In genomic region chr3:146177748-146178582, GRCm38 (mm10) we compare ENCODE assay signal across 9 mouse cellular contexts. TPM values are rescaled to one million over a fixed set of nuclear protein-coding genes. Genes with fewer than 3 reads are reported as not detected.
DNase-seq lines count a peak whose midpoint lies in the region; ATAC-seq lines count a peak whose summit lies in the region.
"Had no signal": no experiment of that assay in that cellular context is flagged by ENCODE, and none has a peak within 500 bp of the region (broad histone marks: within the 10 kb centered on the region; RNA-seq: fewer than 3 reads in every experiment).

No protein-coding gene starts in this region.

- no peak overlapping the region for H3K9ac ChIP-seq in heart, embryonic 14.5 days (ENCODE audit: low read length)
- no peak overlapping the region for H3K9ac ChIP-seq in liver, embryonic 11.5 days (ENCODE audit: low read depth, low read length)

- peak overlapping the region; percentile 17 to 31 for H3K4me3 ChIP-seq in heart, embryonic 14.5 days (ENCODE audit: control insufficient read depth in 1 of 2, insufficient read depth in 1 of 2, low read depth in 1 of 2, low read length in 2 of 2)
- H3K4me3 ChIP-seq in liver, embryonic 11.5 days (ENCODE audit: low read depth, low read length) = peak overlapping the region; percentile 21; the same call in 1 of the 2 replicates
- H3K4me3 ChIP-seq: erythroblast, embryonic 14.5 days had no signal

- H3K4me2 ChIP-seq in heart, embryonic 14.5 days (ENCODE audit: low read length) = peak overlapping the region; percentile 53
- peak overlapping the region; percentile 53 for H3K4me2 ChIP-seq in liver, embryonic 11.5 days

- peak; percentile 90 for DNase-seq in CD4-positive, CD25-positive, alpha-beta regulatory T cell, adult 2 months (ENCODE audit: low read depth, low spot score)
- DNase-seq in brain, embryonic 18.5 days (ENCODE audit: low read depth, low spot score) = peak; percentile 66
- DNase-seq in fibroblast of lung, adult 2 months (ENCODE audit: low read depth) = peak; percentile 58
- DNase-seq in kidney, postnatal 10 days = peak; percentile 93
- DNase-seq in liver, embryonic 11.5 days (ENCODE audit: low spot score) = peak; percentile 65
- peak; percentile 91 for DNase-seq in naive thymus-derived CD4-positive, alpha-beta T cell, adult 2 months (ENCODE audit: low read depth)
- DNase-seq in splenic B cell, adult 2 months (ENCODE audit: low read depth, low spot score) = peak; percentile 87

- H3K9me3 ChIP-seq in heart, embryonic 14.5 days (ENCODE audit: control insufficient read depth, low read length) = no peaks in the 10 kb centered on the region
- no peaks in the 10 kb centered on the region for H3K9me3 ChIP-seq in liver, embryonic 11.5 days (ENCODE audit: control insufficient read depth, low read length)

- 0 out of 2 replicates have a peak, but pooled peaks have one; percentile 41 for ATAC-seq in heart, embryonic 14.5 days (ENCODE audit: insufficient number of reproducible peaks, insufficient read depth, low FRiP score, low read depth)
- peak; percentile 68 for ATAC-seq in liver, embryonic 11.5 days (replicated peaks; ENCODE audit: low FRiP score)

- H3K36me3 ChIP-seq in heart, embryonic 14.5 days (ENCODE audit: control insufficient read depth, insufficient read depth, low read length) = no peaks in the 10 kb centered on the region
- no peaks in the 10 kb centered on the region for H3K36me3 ChIP-seq in liver, embryonic 11.5 days (ENCODE audit: control insufficient read depth, insufficient read depth, low read length)
- H3K36me3 ChIP-seq in splenic B cell, adult 2 months (ENCODE audit: control insufficient read depth, insufficient read depth, low read length, poor library complexity, severe bottlenecking) = peaks cover 2% of the 10 kb centered on the region

- peaks cover 6 to 9% of the 10 kb centered on the region in 2 experiments; a peak in 3 of 4 replicates for H3K4me1 ChIP-seq in heart, embryonic 14.5 days (ENCODE audit: control insufficient read depth in 2 of 2, insufficient read depth in 2 of 2, low read length in 2 of 2)
- H3K4me1 ChIP-seq in liver, embryonic 11.5 days (replicated peaks; ENCODE audit: control insufficient read depth, insufficient read depth, low read length) = no peaks in the 10 kb centered on the region

- H3K27me3 ChIP-seq in heart, embryonic 14.5 days (ENCODE audit: control insufficient read depth, insufficient read depth, low read length) = no peaks in the 10 kb centered on the region
- no peaks in the 10 kb centered on the region for H3K27me3 ChIP-seq in liver, embryonic 11.5 days (replicated peaks; ENCODE audit: control insufficient read depth, insufficient read depth, low read length)
- H3K27me3 ChIP-seq in splenic B cell, adult 2 months (ENCODE audit: control insufficient read depth, insufficient read depth, low read length, poor library complexity, severe bottlenecking) = no peaks in the 10 kb centered on the region

- 3% methylated on average over 16 of the region's 16 CpGs for WGBS in heart, embryonic 14.5 days
- 7% methylated on average over 16 of the region's 16 CpGs for WGBS in liver, embryonic 11.5 days

- no peak overlapping the region for H3K27ac ChIP-seq in heart, embryonic 14.5 days (replicated peaks in 1 of 2; ENCODE audit: control insufficient read depth in 1 of 2, insufficient read depth in 1 of 2, low read depth in 2 of 2, low read length in 2 of 2)
- H3K27ac ChIP-seq in liver, embryonic 11.5 days (ENCODE audit: low read depth, low read length) = no peak overlapping the region

RNA-seq across cellular contexts. Expression of gene Mcoln2, which starts 28.3 kb away (rescaled TPM):
- polyA plus RNA-seq in heart, embryonic 14.5 days (2014; fragmentation: Nextera tagmentation; extraction: Ambion mirVana) = 0.23 and 0.47 TPM in 2 replicates
- 3.5 and 4.6 TPM in 2 replicates for polyA plus RNA-seq in liver, embryonic 11.5 days (2014; fragmentation: Nextera tagmentation; extraction: Ambion mirVana)
- polyA plus RNA-seq: erythroblast, embryonic 14.5 days had no signal

RNA-seq across cellular contexts. Expression of gene Lpar3, which starts 42.8 kb away (rescaled TPM):
- 46.3 and 51.9 TPM in 2 replicates for polyA plus RNA-seq in heart, embryonic 14.5 days (2014; fragmentation: Nextera tagmentation; extraction: Ambion mirVana)
- polyA plus RNA-seq in liver, embryonic 11.5 days (2014; fragmentation: Nextera tagmentation; extraction: Ambion mirVana) = 0.43 and 0.52 TPM in 2 replicates

Comparison
In these comparisons a context has a peak if more than half of its experiments do, and no peak if none do; other contexts are left out.
1. RNA of gene Lpar3, which starts 42.8 kb away (polyA plus RNA-seq): 46.3 to 51.9 TPM in heart, embryonic 14.5 days; 0.43 to 0.52 TPM in liver, embryonic 11.5 days; every median in the first group is over 10 times any median in the second.
2. Peak in every context shown above with its lines, with median percentiles within 50 percentile points of each other: DNase-seq.